Mouse (Mus musculus): ENCODE data around the gene Thsd7b.
A peak's percentile ranks its signal among the peaks of the same experiment; 100 is the strongest.

Thsd7b gene

DNA sequence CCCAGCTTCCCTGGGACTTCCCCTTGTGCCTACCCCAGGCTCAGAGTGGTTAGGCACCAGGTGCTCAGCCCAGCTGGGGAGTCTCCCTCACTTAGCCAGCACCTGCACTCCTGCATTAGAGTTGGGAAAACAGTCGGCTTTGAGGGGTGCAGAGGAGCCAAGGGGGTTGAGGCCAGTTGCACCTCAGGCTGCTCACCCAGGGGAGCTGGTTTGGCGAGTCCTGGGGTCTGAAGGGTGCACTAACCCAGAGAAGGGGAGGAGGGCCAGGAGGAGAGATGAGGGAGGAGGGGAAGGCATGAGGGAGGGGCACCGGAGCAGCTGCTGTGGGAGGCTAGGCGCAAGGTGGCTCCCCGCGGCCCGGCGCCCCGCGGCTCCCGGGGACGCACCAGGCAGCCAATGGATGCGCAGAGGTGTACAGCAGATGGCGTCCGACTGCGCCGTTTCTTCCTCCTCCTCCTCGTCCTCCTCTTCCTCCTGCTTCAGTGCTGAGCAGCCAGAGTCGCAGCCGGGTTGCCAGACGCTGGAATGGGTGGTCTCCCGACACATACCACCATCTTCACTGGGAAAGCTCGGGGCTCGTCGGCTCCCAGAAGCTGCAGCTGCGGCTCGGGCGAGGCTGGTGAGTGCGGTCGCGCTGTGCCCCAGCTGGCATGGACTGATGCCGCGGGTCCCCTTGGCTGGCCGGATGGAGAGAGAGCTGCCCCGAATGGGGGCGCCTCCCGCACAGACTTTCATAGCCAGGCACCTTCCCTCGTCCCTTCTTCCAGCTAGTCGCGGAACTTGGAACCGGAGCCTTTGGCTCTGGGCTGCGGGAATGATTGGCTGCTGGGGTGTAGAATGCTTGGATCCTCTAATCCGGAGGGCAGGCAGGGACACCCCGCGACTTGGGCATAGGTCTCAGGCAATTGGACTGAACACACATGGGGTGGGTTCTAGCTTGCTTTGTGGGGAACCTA lies at the start of gene Thsd7b:
Thsd7b (plus strand) TSS at position 321 of the 956 bp plus-strand sequence.
- peak; percentile 3 to 7 for DNase-seq

DNA sequence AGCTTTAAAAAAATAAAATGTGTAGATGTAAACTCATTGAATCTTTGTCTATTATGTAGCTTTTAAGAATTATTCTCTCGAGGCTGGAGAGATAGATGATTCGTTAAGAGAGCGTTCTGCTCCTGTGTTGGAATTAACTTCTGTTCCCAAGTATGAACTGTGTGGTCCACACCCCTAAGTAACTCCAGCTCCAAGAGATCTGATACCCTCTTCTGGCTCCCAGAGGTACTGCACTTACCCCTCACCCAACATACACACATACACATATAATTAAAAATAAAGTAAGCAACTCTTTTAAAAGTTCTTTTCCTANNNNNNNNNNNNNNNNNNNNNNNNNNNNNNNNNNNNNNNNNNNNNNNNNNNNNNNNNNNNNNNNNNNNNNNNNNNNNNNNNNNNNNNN lies 28.8 kb upstream of the Thsd7b start:
- DNase-seq, result no peak

DNA sequence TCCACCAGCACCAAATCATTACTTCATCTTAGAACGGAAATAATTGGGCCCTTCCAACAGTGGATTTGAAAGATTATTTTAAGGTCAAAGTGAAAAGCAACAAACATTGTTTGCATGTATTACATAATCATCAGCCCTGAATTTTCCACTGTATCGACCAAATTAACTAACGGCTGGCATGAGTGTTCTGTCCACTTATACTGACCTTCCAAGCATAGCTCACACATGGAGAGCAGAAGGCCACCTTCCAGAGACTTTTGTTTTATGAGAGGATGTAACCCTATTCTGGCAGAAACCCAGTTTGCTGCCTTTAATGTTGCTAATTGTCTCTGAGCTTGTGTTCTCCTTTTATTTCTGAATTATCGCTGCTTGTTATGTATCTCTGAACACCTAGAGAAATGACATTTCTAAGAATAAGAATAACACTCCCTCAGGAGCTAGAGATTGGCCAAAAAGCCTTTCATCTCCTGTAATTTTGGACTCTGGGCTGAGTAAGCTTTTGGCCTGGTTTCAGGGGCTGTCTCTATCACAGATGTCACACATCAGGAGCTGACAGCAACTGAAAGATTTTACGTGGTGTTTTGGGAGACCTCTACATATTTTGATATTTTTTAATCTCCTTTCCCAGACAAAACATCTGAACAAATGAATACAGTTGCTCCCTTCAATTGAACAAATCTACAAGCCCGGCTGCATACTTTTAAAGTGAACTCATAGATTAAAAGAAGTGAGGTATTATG lies 22.2 kb upstream of the Thsd7b start:
- no peak for DNase-seq

DNA sequence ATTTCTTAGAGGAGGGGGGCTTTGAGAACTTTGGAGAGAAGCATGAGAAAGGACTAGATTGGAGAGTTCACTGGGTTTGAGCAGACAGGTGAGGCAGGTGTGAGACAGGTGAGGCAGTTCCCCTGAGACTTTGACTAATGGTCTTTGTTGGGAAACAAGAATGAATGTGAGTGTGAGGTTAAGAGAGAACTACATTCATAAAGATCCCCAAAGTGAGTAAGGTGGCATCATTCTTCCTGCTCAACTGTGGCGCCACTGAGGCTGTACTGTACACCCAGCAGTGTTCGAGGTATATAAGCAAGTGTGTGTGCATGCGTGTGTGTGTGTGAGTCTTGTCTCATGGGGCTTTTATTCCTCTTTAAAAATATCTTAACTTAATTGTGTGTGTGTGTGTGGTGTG lies 6.4 kb upstream of the Thsd7b start:
- no peak for DNase-seq

DNA sequence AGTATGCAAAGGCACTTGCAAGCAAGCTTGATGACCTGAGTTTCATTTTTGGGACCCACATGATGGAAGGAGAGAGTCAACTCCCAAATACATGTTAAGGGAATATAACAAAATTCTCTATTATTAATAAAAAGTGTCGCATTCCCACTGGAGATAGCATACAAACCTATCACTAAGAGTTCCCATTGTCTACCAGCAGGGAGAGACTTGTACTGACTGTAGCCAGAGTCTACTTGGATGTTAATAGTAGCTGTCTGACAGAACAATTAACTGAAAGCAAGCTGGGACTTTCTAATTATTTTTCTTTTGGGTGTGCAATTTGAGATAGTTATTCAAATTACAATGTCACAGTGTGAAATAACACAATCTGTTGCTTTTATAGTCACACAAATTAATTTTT lies 31.1 kb downstream of the Thsd7b start:
- no peak for DNase-seq

DNA sequence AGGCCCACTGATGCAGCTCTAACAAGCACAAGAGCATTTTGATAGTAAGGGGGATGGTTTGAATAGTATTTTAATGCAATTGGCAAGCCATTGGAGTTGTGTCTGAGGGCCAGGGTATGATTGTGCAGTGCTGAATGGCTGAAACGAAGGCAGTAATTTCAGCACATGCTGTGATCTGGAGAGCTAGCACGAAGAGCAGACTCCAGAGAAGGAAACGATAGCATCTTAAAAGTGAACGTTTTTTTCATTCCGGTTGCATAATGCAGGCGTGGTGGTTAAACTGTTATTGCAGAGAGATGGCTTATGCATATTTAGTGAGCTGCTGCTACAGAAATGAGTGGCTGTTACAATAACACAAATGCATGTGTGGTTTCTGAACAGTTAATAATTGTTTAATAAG lies 51.3 kb downstream of the Thsd7b start:
- no peak for DNase-seq

DNA sequence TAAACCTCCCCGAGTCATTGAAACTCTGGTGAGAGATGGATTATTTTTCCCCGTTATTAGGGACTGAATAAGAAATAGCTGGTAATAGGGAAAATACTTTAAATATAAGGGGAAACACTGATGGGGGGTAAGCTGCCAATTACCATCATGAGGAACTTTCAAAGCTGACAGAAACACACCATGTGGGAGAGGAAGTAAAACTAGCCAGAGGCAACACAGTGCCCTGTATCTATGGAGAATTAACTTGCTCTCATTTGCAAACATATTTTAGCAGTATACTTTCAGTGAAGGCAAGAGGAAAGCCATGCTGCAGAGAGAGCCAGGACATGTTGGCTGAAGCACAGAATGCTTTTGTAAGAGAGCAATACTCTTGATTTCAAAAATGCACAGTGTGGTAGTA lies 51.7 kb downstream of the Thsd7b start:
- DNase-seq, result no peak

DNA sequence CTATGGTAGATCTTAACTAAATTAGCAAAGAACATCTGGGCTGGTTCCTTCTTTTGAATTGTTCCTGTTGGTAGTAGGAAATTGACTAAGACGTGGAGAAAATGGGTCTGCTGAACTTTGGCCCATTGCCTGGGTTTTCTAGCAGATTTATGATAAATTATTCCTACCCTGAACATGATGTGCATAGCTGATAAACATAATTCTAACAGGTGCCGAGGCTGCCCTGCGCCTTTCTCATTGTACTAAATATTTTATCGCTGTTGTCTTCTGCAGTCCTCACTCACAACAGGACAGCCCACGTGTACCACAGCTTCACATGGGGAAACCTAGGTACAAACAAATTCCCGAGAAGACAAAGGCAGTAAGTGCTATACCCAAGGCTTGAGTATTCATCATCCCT lies 83.5 kb downstream of the Thsd7b start:
- DNase-seq, result no peak

DNA sequence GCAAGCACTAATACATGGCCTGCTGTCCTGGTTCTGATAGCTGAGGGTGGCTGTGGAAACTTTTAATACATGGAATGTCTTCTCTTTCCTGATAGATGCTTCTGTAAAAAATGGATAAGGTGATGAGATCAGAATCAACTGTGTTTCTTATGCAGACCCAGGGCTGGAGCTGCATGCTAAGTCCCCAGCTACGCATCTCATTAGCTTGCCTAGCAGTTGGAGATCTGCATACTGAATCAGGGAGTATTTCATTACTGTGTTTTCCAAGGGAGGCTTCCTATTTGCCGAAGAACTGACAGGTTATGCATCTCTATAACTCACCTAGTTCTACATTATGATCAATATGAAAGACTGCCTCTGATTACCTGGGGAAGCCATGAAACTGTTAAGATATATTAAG lies 84.3 kb downstream of the Thsd7b start:
- no peak for DNase-seq

DNA sequence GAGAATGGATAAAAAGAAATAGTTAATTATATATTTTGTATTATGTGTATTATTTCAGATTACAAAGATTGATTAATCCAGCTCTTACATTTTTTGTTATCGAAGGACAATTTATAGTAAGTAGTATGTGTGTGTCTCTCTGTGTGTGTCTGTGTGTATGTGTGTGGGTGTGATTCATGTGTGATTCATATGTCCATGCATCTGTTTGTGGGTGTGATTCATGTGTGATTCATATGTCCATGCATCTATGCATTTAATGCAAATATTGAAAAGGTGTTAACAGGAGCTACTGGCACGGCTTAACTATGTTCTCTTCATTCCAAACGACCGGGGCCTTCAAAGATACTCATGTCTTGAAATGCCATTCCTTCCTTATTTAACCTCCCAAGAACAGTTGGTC lies 90.3 kb downstream of the Thsd7b start:
- no peak for DNase-seq

DNA sequence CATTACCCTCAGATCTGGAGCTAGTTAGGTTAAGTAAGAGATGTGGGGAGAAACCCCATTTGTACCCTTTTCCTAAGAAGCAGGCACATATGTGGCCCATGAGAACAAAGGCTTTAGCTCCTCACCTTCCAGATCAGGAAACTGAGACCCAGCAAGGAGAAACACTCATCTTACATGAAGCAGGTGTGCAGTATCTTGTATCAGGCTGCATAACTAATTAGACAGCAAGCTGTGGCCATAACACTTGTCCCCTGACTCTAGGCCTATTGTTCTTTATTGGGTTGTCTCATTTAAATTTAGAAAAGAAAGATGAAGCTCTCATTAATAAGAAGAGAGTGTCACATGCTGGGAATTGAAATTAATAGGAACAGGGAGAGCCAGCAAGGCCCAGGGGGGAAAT lies 91.7 kb downstream of the Thsd7b start:
- no peak for DNase-seq

DNA sequence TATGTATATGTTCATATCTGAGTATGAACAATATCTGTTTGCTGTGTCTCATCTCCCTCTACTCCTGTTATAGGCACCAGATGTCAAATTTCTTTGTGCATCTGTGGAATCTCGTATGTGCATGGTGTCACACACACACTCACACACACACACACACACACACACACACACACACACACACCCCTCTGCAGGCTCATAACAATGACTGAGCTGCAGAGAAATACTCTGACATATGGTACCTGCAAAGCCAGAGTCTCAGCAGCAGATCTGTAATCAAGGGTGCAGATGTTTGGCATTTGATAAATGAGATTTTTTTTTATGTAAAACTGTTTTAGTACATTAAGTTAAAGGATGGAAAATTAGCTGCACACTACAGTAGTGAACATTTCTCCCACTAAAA lies 92.5 kb downstream of the Thsd7b start:
- DNase-seq, result no peak

DNA sequence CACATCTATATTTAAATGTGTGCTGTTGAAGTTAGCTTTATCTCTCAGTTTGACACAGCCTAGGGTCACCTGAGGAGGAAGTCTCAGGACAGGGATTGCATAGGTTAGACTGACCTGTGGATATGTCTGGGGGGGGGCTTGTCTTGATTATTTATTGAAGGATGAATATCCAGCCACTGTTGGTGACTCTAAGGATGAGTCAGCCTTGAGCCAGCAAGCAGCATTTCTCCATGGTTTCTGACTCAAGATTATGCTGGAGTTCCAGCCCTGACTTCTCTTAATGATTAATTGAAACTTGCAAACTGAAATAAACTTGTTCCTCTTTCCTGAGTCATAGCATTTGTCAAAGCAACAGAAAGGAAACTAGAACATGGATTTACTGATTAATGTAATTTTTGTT lies 113.4 kb downstream of the Thsd7b start:
- DNase-seq, result no peak

DNA sequence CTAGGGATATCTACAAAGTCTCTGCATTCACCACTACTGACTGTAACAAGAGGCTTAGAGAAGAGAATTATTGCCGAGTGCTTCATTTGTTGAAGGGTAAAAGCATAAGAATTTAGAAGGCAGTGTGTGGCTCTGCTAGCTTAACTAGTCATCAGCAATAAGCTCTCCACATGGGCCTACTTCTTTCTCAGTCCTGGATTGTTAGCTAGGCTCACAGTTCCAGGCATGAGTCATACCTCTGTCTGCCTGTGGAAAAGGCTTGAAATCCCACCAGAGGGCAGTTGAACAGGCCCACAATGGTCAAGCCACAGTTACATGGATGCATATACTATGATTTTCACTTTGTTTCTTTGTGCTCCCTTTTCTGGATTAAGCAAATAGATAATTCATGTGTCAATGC lies 138.5 kb downstream of the Thsd7b start:
- no peak for DNase-seq

DNA sequence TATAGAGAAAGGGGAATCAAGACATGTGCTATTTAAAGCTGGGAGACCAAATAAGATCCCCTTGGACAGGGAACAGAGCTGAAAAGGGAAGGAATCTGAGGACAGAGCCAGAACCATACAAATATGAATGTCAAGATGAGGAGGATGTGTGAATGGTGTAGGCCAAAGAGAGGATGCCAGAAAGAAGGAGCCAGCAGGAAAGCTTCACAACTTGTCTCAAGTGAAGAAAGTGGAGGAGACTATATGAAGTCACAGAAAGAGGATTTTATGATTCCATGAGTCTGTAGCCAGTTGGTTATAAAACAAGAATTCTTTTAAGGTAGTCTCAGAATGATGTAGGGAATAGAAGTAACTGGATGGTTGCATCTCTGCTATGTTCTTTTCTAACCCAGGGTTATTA lies 148.5 kb downstream of the Thsd7b start:
- DNase-seq, result no peak

DNA sequence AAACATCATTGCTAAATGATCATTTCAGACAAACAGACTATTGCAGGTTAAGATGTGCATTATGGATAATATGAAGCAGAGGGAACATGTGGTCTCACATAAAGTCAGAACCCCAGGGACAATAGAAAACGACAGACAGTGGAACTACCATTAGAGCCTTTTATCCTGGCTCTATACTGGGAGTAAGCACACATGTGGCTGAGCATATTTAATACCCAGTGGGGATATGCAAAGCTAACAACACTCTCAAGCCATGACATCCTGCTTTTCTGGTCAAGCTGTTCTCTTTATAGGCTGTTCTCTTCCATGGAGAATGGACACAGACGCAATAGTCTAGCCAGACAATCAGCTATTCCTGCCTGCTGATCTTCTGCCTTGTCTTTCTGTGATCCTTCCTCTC lies 191.3 kb downstream of the Thsd7b start:
- DNase-seq, result no peak

DNA sequence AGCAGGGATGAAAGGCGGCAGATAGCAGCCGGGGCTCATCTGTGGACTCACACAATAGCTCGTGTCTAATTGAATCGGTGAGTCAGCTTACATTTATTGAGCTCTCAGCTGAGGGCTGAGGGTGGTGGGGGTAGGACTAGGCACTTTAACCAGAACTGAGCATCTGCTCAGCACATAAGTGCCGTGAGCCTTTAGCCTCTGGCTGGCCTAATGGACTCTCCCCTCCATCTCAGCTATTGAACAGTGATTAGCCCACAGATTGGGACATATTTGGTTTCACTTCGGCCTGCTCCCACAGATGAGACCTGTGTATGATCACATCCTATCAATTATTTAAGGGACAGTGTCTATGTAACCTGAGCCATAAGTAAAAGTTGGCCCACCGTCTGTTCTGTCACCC lies 200.4 kb downstream of the Thsd7b start:
- DNase-seq, result no peak

DNA sequence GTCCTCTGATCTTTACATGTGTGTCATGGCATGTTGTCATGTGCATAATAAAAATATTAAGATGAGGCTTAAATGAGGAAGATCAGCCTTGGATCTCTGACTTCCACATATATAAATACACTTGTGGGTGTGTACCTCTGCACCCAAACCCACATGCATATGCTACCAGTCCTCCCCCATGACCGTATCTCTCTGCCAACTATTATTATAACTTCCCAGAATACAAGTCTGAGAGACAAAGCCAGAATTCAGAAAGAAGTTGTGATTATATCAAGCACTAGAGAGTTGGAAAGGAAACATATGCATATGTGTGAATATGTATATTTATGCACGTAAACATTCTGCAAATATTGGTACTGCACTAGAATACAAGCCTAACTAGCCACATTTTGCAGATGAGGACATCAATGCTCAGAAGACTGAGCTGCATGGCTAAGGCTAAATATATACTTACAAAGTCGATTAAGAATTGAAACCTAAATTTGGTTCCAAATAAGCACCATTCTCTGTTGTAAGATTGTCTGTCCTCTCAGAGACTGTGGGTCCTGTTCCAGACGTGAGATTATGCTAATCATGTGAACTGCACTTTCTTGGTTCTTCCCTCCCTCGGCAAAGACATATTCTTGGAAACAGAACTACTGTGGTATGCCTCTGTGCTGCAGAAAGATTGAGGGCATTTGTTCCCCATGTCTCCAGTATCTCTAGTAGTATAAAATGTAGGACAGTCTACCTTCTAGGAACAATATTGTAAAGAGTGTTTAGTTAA lies 211.3 kb downstream of the Thsd7b start:
- no peak for DNase-seq

DNA sequence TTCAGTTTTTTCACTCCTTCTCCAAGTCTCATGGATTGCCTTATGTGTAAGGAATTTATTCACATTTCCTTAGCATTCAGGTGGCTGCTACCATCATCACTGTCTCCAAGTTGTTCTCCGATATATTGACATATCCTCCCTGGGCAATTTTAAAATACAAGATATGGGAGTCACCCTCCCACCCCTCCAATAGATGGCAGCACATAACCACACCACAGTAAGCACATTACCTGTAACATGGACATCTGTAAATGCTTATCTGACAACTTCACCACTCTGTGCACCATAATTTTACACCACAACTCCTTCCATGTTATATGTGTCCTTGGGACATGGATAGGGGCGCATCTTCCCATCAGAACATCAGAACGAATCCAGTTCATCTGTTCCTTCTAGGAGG lies 218.0 kb downstream of the Thsd7b start:
- no peak for DNase-seq

DNA sequence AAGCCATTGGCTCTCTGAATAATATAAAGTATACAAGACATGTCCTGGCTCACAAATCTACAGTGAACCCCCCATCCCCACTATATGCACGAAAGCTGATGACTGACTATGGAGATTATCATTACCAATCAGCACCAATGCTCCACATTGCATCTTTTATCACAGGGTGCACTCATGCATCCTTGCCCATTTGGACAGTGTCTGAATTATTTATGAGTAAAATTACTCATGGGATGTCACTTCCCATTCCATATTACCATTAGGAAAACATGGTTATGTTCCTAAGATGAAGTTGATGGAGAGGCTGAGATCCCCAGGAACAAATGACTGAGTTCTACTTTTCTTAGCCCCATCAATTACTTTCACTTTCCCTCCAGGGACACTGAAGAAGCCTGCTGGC lies 220.8 kb downstream of the Thsd7b start:
- DNase-seq, result no peak

DNA sequence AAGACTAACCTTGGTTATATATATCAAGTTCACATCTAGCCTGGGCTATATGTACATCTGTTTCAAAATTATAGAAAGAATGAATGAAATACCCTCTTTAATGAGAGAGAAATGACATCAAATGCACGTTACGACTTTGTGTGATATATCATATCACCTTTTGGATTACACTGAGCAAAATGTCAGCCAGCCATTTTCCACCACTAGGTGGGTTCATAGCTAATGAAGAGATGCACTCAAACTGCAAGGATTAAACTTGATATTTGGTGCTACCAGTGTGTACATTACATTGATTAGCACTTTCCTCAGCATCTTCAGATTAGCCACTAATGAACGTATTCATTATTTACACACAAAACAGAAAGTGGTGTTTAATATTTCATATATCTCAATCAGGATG lies 228.6 kb downstream of the Thsd7b start:
- no peak for DNase-seq

DNA sequence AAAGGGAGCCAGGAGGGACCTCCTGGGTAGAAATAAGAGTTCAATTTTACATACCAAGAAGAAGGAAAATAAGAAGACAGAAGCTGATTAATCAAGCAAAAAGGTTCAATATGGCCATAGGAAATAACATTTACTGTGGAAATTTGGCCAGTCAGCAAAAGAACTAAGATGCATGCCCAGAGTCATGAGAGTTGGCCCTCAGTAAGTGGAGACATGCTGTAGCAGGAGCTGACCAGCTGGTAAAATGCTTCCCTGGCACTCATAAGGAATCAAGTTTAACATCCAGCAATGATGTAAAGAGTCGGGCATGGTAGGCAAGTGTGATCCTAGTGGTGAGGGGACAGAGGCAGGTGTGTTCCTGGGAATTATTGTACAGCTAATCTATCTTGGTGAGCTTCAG lies 243.3 kb downstream of the Thsd7b start:
- DNase-seq, result peak in 1 of 2 experiments; percentile 4

DNA sequence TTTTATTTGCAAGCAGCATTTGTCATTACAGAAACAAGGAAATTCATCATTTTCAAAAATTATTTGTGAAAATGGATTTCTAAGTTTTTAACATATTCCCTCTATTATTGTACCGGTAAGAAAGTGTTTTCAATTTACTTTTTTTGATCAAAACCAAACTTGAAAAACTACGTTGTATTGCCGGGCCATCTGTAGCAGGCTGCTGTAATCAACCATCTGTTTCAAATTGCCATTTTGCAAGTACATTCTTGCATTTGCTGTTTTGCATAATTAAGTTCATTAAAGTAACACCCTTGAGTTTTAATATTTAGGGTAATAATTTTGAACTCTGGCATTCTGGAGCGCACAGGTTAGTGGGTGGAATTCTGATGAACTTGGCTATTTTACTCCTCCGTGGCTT lies 246.6 kb downstream of the Thsd7b start:
- DNase-seq, result no peak

DNA sequence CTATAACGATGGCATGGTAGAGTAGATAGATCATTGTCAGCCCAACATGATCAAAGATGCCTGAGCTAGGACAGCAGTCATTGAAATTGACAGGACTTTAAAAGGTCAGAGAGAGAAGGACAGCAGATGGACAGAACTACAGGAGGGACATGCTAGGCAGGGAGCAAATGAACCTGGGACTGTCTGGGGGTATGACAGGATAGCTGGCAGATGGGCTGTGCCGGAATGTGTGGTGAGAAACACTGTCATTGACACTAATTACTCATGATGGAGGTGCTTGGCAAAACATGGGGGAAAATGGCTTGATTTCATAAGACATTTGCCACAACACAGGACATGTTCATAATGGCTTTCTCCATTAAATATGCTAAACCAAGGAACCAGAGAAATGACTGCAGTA lies 253.9 kb downstream of the Thsd7b start:
- DNase-seq, result peak; percentile 54 to 65
